Mouse (Mus musculus): ENCODE measurements at regions not wholly inside any gene's neighbourhood (a gene's known extent, or its start where the extent isn't known, plus 50 kb on each side); places are given as distances from the start of the nearest gene placed in this dataset.

DNA sequence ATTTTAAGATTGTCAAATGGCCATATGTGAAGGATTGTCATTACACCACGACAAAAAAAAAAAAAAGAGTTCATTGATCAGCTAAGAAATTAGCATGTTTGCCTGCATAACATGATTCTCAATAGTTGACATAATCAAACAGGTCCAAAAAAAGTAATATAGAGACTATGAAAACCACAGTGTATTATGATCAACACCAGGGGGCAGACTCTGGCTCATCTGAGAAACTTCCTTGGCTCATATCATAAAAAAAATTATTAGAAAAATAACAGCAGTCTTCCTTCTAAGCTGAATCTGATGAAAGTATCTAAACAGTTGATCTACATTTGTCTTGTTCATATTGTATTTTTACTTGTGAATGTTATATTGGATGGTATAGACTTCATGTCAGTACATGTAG lies 472.3 kb upstream of the Galntl6 start:
- Histone ChIP-seq H3K27me3 (ENCODE audit: insufficient read depth, low read length) (no peaks in the 10 kb centered on the region), H3K9ac (ENCODE audit: low read depth, low read length) (no peak overlapping the region), H3K4me2 (ENCODE audit: low read length) (no peak overlapping the region), H3K36me3 (ENCODE audit: insufficient read depth, low read length) (no peaks in the 10 kb centered on the region), H3K27ac (no peak overlapping the region), H3K4me3 (replicated peaks; ENCODE audit: low read depth, low read length) (no peak overlapping the region), H3K9me3 (replicated peaks; ENCODE audit: low read length) (no peaks in the 10 kb centered on the region), H3K4me1 (replicated peaks; ENCODE audit: insufficient read depth, low read length) (no peaks in the 10 kb centered on the region)
- peak; percentile 51 for TF ChIP-seq CTCF (IDR thresholded peaks at IDR 0.05; ENCODE audit: low read depth)
- 47% methylated on average over 1 of the region's 1 CpGs for WGBS
- no peak for ATAC-seq (replicated peaks; ENCODE audit: low FRiP score, low read depth)
- peak; percentile 19 for DNase-seq (ENCODE audit: low spot score)

DNA sequence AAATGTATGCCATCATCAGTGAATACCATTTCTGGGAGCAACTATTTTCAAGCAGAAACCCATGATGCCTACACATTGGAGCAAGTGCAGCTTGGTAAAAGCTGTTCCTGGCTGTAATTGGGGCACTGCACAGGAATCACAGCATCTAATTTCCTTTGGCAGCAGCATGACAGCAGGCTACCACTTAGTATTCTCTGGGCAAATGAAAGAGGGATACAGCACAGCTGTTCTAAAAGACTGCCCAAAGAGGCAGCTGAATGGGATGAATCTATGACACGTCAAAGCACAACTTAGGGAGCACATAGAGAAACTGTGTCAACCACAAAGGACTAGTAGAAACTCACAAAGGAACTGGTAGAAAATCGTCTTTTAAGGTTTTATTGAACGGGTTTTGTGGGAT lies 440.5 kb upstream of the Galntl6 start:
- Histone ChIP-seq H3K9me3 (replicated peaks; ENCODE audit: low read length) (no peaks in the 10 kb centered on the region), H3K4me3 (replicated peaks; ENCODE audit: low read depth, low read length) (no peak overlapping the region), H3K36me3 (ENCODE audit: insufficient read depth, low read length) (no peaks in the 10 kb centered on the region), H3K9ac (ENCODE audit: low read depth, low read length) (no peak overlapping the region), H3K27ac (no peak overlapping the region), H3K27me3 (ENCODE audit: insufficient read depth, low read length) (no peaks in the 10 kb centered on the region), H3K4me1 (replicated peaks; ENCODE audit: insufficient read depth, low read length) (no peaks in the 10 kb centered on the region), H3K4me2 (ENCODE audit: low read length) (no peak overlapping the region)
- no peak for TF ChIP-seq CTCF (IDR thresholded peaks at IDR 0.05; ENCODE audit: low read depth)
- WGBS: 81% methylated on average over 3 of the region's 3 CpGs
- DNase-seq (ENCODE audit: low spot score): no peak
- ATAC-seq (replicated peaks; ENCODE audit: low FRiP score, low read depth): no peak

- no peak for TF ChIP-seq CTCF (IDR thresholded peaks at IDR 0.05; ENCODE audit: low read depth)
Observed at GRCm38 (mm10) chr8:59334990-59335389, 422.6 kb upstream of the Galntl6 start.

More at GRCm38 (mm10) chr8:59334990-59335389, 422.6 kb upstream of the Galntl6 start:
- Histone ChIP-seq H3K4me1 (replicated peaks; ENCODE audit: insufficient read depth, low read length) (no peaks in the 10 kb centered on the region), H3K27ac (no peak overlapping the region), H3K9me3 (replicated peaks; ENCODE audit: low read length) (no peaks in the 10 kb centered on the region), H3K4me2 (ENCODE audit: low read length) (no peak overlapping the region), H3K36me3 (ENCODE audit: insufficient read depth, low read length) (no peaks in the 10 kb centered on the region), H3K27me3 (ENCODE audit: insufficient read depth, low read length) (no peaks in the 10 kb centered on the region), H3K4me3 (replicated peaks; ENCODE audit: low read depth, low read length) (no peak overlapping the region), H3K9ac (ENCODE audit: low read depth, low read length) (no peak overlapping the region)
- no peak for ATAC-seq (replicated peaks; ENCODE audit: low FRiP score, low read depth)
- DNase-seq (ENCODE audit: low spot score): no peak

All from kidney, postnatal 0 days (tissue).